In the genomic region with DNA sequence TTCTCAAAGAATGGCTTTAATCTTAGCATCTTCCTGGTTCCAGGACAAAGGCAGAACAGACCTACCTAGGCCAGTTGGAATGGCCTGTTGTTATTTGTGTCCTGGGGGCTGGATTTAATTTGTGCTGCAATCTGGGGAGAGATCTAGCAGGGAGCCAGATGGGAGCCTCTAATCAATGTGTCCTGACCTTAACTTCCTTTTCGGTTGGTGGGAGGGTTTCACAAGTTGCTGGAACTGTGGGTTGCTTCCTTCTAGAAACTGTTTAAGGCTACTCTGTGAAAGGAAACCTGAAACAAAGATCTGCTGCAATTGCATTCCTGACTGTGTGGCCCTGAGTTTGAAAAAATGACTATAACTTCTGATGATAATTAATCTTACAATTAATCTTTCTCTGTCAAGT, we compare ENCODE assay signal across 25 mouse cellular contexts. TPM values are rescaled to one million over a fixed set of nuclear protein-coding genes. Genes with fewer than 3 reads are reported as not detected.
"Had no signal": no experiment of that assay in that cellular context is flagged by ENCODE, and none has a peak within 500 bp of the region (broad histone marks: within the 10 kb centered on the region; RNA-seq: fewer than 3 reads in every experiment).

No protein-coding gene starts in this region.

- H3K27ac ChIP-seq: heart, adult 2 months; heart, embryonic 13.5 days; heart, embryonic 15.5 days; hindbrain, embryonic 13.5 days; hindbrain, embryonic 15.5 days; hindbrain, postnatal 0 days; kidney, embryonic 15.5 days; kidney, postnatal 0 days; left cerebral cortex, adult 2 months; limb, embryonic 10.5 days; limb, embryonic 12.5 days had no signal

- H3K4me3 ChIP-seq: heart, adult 2 months; heart, embryonic 13.5 days; heart, embryonic 15.5 days; hindbrain, embryonic 13.5 days; hindbrain, embryonic 15.5 days; kidney, embryonic 15.5 days; left cerebral cortex, adult 2 months; limb, embryonic 10.5 days; limb, embryonic 12.5 days had no signal

- H3K9me3 ChIP-seq: heart, embryonic 13.5 days; heart, embryonic 15.5 days; hindbrain, embryonic 13.5 days; hindbrain, embryonic 15.5 days; kidney, embryonic 15.5 days; limb, embryonic 10.5 days; limb, embryonic 12.5 days had no signal

- ATAC-seq: hindbrain, postnatal 0 days; intestine, embryonic 16.5 days had no signal

- H3K27me3 ChIP-seq: heart, embryonic 13.5 days; heart, embryonic 15.5 days; hindbrain, embryonic 13.5 days; hindbrain, embryonic 15.5 days; kidney, embryonic 15.5 days; limb, embryonic 12.5 days had no signal

- H3K36me3 ChIP-seq: heart, embryonic 15.5 days; hindbrain, embryonic 13.5 days; hindbrain, embryonic 15.5 days; kidney, embryonic 15.5 days; limb, embryonic 12.5 days had no signal

- H3K4me1 ChIP-seq: heart, embryonic 13.5 days; heart, embryonic 15.5 days; hindbrain, embryonic 13.5 days; hindbrain, embryonic 15.5 days; kidney, embryonic 15.5 days; limb, embryonic 10.5 days; limb, embryonic 12.5 days had no signal

- DNase-seq: gastrocnemius, postnatal 25 days; heart, adult 11 months; heart, adult 2 months; heart, postnatal 14 days; heart, postnatal 36 days; kidney, adult 11 months; kidney, adult 2 months; kidney, adult 9 months; kidney, postnatal 14 days; kidney, postnatal 36 days; layer of hippocampus, adult 9-11 months; layer of hippocampus, postnatal 36 days; liver had no signal

RNA-seq across cellular contexts. Expression of a gene that starts 24.7 kb away (rescaled TPM):
- total RNA-seq: gastrocnemius, adult 8-10 months; gastrocnemius, postnatal 25 days; heart, postnatal 36 days had no signal

RNA-seq across cellular contexts. Expression of a gene that starts 41.0 kb away (rescaled TPM):
- total RNA-seq: heart, adult 2 months; heart, postnatal 36 days had no signal
- polyA plus RNA-seq: heart, adult 2 months had no signal

RNA-seq across cellular contexts. Expression of a gene that starts 41.0 kb away (rescaled TPM):
- total RNA-seq: gastrocnemius, postnatal 25 days; heart, adult 2 months had no signal
